Mouse (Mus musculus) lung, postnatal 25 days (tissue): ENCODE data around the gene Hist1h3c.
"Not testable (repeated sequence)": the region's sequence is repeated elsewhere in the genome, so short reads cannot be mapped to it uniquely, and the experiment has no call there.

ENCODE experiments used
- DNase-seq: peaks from one replicate; pipeline ENCODE4 v3.0.0; 2022; ENCODE audit warnings: low spot score

Gene Hist1h3c

GRCm38 (mm10) chr13:23739922-23740252 lies 5.5 kb downstream of the Hist1h3c start:
- no peak for DNase-seq

GRCm38 (mm10) chr13:23739069-23739921 lies 6.1 kb downstream of the Hist1h3c start:
- DNase-seq: peak; percentile 98

GRCm38 (mm10) chr13:23738677-23739068 lies 6.7 kb downstream of the Hist1h3c start, which contains the start of gene Hist1h1c:
Hist1h1c (plus strand) TSS chr13:23738808.
- peak; percentile 93 for DNase-seq

DNA sequence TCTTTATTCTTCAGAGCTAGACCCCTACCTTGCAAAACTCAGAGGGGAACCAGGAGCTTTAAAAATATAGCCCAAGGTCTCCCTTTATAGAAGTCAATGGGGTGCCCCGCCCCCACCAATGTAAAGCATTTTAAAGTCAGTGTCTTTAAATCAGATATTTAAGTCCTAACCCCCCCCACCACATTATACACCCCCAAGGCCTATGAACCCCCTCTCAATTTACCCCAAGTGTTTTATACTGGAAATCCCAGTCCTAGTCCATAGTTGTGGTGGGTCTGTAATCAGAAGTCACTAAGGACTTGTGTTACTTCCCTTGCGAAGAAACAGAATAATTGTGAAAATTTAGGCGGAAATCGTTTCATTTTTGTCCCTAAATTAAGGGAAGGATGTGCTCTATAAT lies 7.4 kb downstream of the Hist1h3c start:
- DNase-seq: no peak

GRCm38 (mm10) chr13:23737091-23737490 lies 8.3 kb downstream of the Hist1h3c start:
- no peak for DNase-seq

DNA sequence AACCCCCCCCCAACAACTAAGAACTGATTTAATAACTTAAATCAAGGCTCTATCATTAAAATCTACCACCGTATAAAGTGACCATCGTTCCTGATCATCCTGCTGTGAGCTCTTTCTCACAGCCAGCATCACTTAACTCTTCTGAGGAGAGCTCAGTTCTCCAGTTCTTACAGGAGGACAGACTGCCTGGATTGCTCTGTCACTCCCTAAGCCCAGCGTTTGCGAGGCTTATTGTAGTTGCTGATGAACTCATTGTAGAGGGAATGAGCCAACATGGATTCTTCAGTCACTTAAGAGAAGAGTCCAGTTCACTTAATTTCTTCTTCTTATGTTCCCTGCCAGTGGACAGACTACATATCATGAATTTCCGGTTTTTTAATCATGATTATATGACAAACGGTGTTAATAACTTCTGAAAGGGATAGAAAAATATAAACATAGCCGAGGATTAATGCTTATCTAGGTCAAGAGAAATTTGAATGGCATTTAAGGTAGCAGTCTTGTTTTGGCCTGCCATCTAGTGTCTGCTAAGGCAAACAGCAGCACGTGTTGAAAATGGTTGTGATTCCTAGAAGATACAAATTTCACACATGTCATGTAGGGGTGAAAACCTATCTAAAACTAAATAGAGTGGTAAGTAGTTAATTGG lies 13.1 kb downstream of the Hist1h3c start:
- peak; percentile 48 for DNase-seq

DNA sequence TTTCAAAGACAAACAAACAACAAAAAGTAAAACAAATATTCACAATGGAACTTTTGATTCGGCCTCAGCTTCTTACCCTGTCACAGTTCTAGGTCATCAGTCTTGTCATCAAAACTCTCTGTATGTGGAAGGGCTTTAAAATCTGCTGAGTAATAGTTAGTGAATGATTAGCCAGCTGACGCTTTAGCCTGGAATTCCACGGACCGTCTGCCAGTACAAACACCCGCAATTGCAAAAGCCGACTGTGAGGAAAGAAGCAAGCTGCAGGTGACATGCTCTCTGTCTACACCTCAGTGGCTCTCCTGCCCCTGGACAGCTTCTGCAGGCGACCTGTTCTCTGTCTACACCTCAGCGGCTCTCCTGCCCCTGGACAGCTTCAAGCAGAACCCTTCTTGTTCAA lies 14.9 kb downstream of the Hist1h3c start:
- DNase-seq: peak; percentile 73

GRCm38 (mm10) chr13:23729706-23730105 lies 15.7 kb downstream of the Hist1h3c start:
- no peak for DNase-seq

DNA sequence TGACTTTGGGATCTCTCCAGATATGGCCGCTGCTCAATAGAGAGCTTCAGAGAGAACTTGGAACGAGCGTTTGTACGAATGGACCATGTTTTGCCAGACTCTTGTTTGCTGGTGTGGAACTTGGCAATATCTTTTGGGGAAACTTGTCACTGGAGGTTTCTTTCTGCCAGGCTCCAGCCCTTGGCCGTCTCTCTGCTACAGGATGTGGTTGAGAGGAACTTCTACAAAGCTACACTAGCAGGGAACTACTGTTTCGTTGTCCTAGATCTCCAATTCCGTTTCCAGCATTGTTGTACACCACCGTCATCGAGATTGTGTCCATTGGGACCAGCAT lies 16.2 kb downstream of the Hist1h3c start:
- no peak for DNase-seq

GRCm38 (mm10) chr13:23728472-23729191 lies 16.8 kb downstream of the Hist1h3c start:
- no peak for DNase-seq

DNA sequence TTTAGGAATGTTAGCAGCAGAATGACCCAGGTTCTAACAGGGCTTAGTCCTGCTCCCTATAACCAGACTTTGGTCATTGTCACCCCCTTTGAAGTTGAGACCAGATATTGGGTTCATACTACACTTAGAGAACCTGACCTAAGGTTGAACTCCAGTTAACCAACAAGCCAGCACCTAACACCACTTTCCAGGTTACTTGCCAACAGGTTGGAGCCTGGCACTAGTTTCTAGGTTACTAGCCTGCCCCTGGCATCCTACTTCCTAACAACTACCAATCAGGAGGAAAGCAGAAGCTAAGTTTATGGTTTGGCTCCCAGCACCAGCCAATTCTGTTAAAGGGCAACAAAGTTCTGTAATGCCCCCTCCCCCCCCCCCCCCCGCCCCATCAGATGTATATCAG lies 20.2 kb downstream of the Hist1h3c start:
- DNase-seq: no peak

DNA sequence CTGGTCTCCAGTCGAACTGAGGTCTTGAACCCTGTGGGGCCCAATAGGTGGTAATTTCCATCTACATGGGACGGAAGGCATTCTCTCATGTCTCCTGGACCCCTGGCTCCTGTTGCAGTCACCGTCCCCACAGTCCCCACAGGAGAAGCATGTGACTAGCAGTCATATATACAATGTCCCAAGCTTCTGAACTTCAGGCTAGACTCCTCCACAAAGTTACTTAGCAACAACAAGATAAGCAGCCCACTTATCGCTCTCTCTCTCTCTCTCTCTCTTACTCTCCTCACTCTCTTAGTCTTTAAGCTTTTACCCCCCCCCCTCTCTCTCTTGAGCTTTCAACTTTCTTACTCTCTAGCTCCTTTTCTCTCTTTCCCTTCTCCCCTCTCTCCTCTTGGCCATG lies 21.2 kb downstream of the Hist1h3c start:
- no peak for DNase-seq

DNA sequence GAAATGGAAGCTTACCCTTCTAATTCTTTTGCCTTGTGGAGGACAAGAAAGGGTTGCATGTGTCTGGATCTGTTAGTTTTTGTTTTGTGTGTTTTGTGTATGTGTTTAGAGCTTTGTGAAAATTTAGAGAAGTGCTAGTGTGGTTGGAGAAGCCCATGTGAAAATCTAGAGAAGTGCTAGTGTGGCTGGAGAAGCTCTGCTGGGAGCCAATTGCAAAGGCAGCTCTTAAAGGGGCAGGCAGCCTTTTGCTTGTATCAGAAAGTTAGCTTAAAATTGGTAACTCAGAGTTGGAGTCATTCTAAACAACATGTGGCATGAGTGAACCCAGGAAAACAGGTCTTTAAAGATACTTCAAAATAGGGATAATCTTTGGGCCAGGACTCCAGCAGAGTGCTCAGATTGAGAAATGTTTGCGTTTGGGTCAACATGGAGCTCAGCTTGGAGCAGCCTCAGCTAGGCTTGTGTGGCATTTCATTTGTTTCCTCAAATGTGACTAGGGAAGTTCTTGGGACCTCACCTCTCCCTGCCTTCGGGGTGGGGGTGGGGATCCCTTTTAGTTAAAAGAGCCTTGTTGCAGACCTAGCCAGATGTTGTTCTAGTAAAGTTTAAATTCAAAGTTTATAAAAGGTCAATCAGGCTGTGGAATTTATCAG lies 27.7 kb downstream of the Hist1h3c start:
- DNase-seq: not testable (repeated sequence)

DNA sequence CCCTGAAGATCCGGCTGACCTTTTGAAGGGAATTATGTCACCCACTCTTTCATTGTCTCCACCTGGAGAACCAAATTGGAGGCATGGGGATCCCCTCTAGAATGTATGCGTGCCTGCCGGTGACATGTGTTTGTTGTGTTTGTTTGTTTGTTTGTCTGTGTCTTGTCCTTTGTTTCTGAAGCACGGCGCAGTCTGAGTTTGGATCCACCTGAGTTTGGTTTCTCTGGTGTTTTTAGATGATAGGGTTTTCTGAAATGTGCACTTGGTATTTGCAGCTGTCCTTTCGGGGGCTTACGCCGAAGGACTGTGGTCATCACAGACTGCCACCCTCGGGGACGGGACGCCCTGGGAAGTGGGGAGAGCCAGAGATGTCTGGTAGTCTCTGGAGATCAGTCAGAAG lies 28.2 kb downstream of the Hist1h3c start:
- DNase-seq: no peak

DNA sequence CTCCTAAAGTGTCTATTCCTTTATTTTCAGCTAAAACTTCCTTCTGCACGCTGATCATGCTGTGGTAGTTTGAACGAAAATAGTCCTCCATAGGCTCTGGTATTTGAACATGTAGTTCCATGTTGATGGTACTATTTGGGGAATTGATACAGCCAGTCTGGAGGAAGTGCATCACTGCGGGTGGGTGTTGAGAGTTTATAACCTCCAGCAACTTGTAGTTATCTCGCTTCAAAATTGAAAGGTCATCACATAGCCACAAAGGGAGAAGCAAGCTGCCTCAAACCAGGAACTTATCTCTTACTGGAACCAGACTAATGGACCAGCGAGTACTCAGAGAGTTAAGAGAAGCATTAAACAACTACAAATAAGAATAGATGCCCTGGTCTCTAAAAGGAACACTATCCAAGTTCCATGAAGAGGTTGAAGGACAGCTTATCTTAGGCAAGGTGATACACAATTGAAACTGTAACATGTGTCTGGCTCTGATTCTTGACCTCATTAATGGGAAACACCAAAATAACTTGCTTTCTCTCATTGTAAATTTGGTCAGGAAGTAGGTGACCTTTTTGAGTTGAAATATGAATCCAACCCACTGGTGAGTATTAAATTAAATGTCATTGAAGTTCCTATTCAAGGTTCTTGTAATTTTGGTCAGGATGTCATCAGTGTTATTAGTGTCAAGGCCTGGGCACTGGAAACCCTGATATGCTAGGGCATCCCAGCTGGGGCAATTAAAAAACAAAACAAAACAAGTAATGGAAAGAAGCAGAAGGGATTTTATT lies 28.9 kb downstream of the Hist1h3c start:
- DNase-seq: no peak

GRCm38 (mm10) chr13:23710374-23711089 lies 34.9 kb downstream of the Hist1h3c start, which contains the start of gene Hfe:
Hfe (minus strand) TSS chr13:23710854.
- DNase-seq: peak; percentile 63

DNA sequence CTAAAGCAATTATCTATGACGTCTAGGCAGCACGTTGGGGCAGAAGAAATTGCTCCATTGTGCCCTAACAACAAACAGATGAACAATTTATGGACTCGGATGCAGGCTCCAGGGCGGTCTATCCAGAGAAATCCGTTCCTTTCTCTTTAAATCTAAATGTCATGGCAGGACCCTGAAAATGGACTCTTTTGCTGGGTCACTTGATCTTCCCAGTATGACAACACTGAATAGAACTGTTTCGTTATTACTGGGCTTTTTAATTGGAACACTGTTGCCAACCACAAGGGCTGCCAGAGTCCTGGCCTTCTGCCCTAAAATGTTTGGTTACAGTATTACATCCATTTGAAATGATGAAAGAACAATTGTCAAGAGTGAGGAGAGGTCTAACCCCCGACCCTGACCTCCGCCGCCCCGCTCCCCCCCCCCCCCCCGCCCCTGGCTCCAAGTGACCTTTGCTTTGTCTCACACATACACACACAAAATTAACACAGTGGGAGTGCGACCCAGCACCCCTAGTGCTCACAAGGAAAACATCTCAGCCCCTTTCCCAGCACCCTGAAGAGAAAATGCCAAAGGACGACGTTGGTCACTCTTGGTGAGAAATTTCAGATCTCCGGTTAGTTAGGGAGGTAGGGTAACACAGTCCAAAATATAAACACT lies 35.6 kb downstream of the Hist1h3c start:
- no peak for DNase-seq

GRCm38 (mm10) chr13:23708654-23709053 lies 36.7 kb downstream of the Hist1h3c start:
- no peak for DNase-seq

- no peak for DNase-seq
Measured at GRCm38 (mm10) chr13:23708041-23708440, 37.4 kb downstream of the Hist1h3c start.

DNA sequence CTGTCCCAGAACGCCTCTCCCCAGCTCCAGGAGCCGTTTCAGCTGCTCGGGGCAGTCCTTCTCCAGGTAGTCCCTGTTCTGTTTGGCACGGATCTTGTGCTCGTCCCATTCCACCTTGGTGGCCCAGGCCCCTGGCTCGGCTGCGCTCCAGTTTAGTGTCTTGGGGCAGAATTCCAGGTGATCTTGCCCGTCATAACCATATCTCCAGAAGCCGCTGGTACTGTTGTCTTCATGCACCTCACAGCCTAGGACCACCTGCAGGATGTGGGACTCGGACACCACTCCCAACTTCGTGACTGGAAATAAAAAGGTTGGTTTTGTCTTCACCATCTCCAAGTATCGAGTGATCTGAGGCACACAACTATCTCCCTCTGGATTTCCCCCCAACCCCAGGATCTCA lies 38.6 kb downstream of the Hist1h3c start:
- no peak for DNase-seq
